ENCODE assay signal across 8 mouse cellular contexts in the genomic region with DNA sequence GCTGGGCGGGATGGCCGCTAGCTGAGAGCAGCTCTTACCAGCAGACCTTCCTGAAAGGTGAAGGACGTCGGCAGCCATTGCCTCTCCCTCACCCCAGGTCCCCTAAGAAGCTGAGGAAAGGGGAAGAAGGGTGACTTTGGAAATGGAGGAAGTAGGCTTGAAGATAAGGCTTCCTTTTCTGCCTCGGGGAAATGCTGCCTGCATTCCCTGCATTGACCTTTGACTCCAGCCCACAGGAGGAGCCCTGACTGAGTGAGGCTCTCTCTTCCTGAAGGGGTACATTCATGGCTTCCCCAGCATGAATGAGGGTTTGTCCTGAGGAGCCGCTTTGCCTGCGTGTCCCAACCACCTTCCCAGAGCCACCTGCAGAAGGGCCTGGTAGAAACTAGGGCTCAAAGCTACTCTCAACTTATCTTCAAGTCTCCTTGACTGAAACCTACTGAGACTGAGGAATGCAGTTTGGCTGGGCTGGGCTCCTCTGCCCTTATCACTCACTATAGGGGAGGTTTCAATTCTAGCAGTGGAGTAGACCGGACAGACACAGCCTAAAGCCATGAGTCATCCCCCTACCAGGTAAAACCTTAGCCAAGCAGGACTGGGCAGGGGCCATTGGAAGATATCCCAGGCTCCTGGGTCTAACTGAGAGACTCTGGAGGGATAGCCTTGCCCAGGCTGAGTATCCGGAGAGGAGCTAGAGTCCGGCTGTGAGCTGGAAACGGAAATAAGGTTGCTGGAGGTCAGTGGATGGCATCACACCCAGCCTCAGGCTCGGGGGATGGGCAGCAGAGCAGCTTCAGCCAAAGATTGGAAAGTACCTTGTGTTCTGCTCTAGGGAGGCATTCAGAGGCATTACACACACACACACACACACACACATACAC. TPM values are rescaled to one million over a fixed set of nuclear protein-coding genes. Genes with fewer than 3 reads are reported as not detected.
DNase-seq lines count a peak whose midpoint lies in the region.

No protein-coding gene starts in this region.

- peak; percentile 29 for DNase-seq in thymus, postnatal 25 days
- DNase-seq in thymus, postnatal 14 days = no peak
- DNase-seq in heart, adult 8-10 months (ENCODE audit: low spot score) = peak; percentile 68
- peak; percentile 70 for DNase-seq in kidney, postnatal 14 days
- no peak for DNase-seq in left cerebral cortex, adult 8-10 months (ENCODE audit: low spot score in 2 of 2)
- no peak for DNase-seq in ovary, adult 18-20 months (ENCODE audit: low spot score)
- no peak for DNase-seq in frontal cortex, postnatal 14 days (ENCODE audit: low spot score in 2 of 2)

- H3K36me3 ChIP-seq in megakaryocyte, embryonic 14.5 days (replicated peaks; ENCODE audit: low read length) = peaks cover 68% of the 10 kb centered on the region

- no peaks in the 10 kb centered on the region for H3K9me3 ChIP-seq in megakaryocyte, embryonic 14.5 days

- H3K4me3 ChIP-seq in megakaryocyte, embryonic 14.5 days (replicated peaks) = peak overlapping the region; percentile 25

- no peaks in the 10 kb centered on the region for H3K27me3 ChIP-seq in megakaryocyte, embryonic 14.5 days (replicated peaks)

- peaks cover 43% of the 10 kb centered on the region for H3K4me1 ChIP-seq in megakaryocyte, embryonic 14.5 days

RNA-seq across cellular contexts. Expression of gene Slc37a1, which starts 18.5 kb away (rescaled TPM):
- total RNA-seq in heart, adult 8-10 months (2022) = 10 to 100 TPM in 2 of 4 experiments, 1 to 10 TPM in 2; 7.9 to 11.9 (median 10.0) TPM
- polyA plus RNA-seq in megakaryocyte, embryonic 14.5 days (2012; ENCODE audit: insufficient read depth, low replicate concordance) = 3.4 and 4.1 TPM in 2 replicates
- 10 to 100 TPM; 11.5 to 14.5 (median 12.8) TPM for total RNA-seq in left cerebral cortex, adult 8-10 months (2022)

RNA-seq across cellular contexts. Expression of gene Rsph1, which starts 28.0 kb away (rescaled TPM):
- total RNA-seq in heart, adult 8-10 months (2022) = 1 to 10 TPM in 2 of 4 experiments, under 1 TPM in 2; 0.59 to 1.3 (median 0.91) TPM
- polyA plus RNA-seq in megakaryocyte, embryonic 14.5 days (2012; ENCODE audit: insufficient read depth, low replicate concordance) = 0.12 TPM in 1 of 2 replicates, not detected in the other
- 10 to 100 TPM; 14.0 to 23.9 (median 18.8) TPM for total RNA-seq in left cerebral cortex, adult 8-10 months (2022)

Comparison
In these comparisons a context has a peak if more than half of its experiments do, and no peak if none do; other contexts are left out.
1. DNase-seq: peak in thymus, postnatal 25 days (single experiment), heart, adult 8-10 months (single experiment) and kidney, postnatal 14 days (single experiment); none in thymus, postnatal 14 days (single experiment), left cerebral cortex, adult 8-10 months (0 of 2), ovary, adult 18-20 months (single experiment) and frontal cortex, postnatal 14 days (0 of 2).
2. RNA of gene Rsph1, which starts 28.0 kb away (total RNA-seq): 14.0 to 23.9 TPM in left cerebral cortex, adult 8-10 months; 0.59 to 1.3 TPM in heart, adult 8-10 months; every median in the first group is over 4 times any median in the second.